Mouse (Mus musculus) liver, adult 2 months (tissue): ENCODE measurements at regions not wholly inside any gene's neighbourhood (a gene's known extent, or its start where the extent isn't known, plus 50 kb on each side); places are given as distances from the start of the nearest gene placed in this dataset.

Experiments
- DNase-seq: peaks from one replicate; pipeline ENCODE4 v3.0.0-alpha.2; 2011; ENCODE audit warnings: low read depth, low spot score; ENCODE audit errors: extremely low read depth
- H3K27ac ChIP-seq: fragments of 200-500 bp; replicated peaks from 2 replicates; pipeline ENCODE4 v1.5.1; 2012; ENCODE audit warnings: low read depth, mild to moderate bottlenecking, control low read depth, inconsistent platforms, low read length; ENCODE audit not compliant: insufficient read depth
- H3K27me3 ChIP-seq: fragments of 200-500 bp; 2 replicates; pipeline ENCODE4 v1.6.1; 2012; ENCODE audit warnings: mild to moderate bottlenecking, moderate library complexity, low read length, inconsistent platforms; ENCODE audit not compliant: control insufficient read depth, insufficient read depth
- H3K36me3 ChIP-seq: fragments of 200-500 bp; 2 replicates; pipeline ENCODE4 v1.6.1; 2012; ENCODE audit warnings: low read length, inconsistent platforms; ENCODE audit not compliant: control insufficient read depth, insufficient read depth
- H3K4me1 ChIP-seq: fragments of 200-500 bp; 2 replicates; pipeline ENCODE4 v1.6.1; 2011; ENCODE audit warnings: low read length; ENCODE audit not compliant: control insufficient read depth, insufficient read depth
- H3K4me3 ChIP-seq: fragments of 200-500 bp; 2 replicates; pipeline ENCODE4 v1.5.1; 2011; ENCODE audit warnings: low read depth, mild to moderate bottlenecking, control low read depth, low read length, moderate library complexity; ENCODE audit not compliant: insufficient read depth
- H3K79me2 ChIP-seq: fragments of 200-500 bp; 2 replicates; pipeline ENCODE4 v1.6.1; 2012; ENCODE audit warnings: inconsistent platforms, mild to moderate bottlenecking, low read length, moderate library complexity; ENCODE audit not compliant: control insufficient read depth, insufficient read depth
- H3K9ac ChIP-seq: fragments of 200-500 bp; 2 replicates; pipeline ENCODE4 v1.6.1; 2012; ENCODE audit warnings: low read depth, mild to moderate bottlenecking, control low read depth, inconsistent platforms, low read length
- CTCF ChIP-seq: fragments of 200-500 bp; IDR thresholded peaks from 2 replicates; pipeline ENCODE4 v1.5.1; 2011; ENCODE audit warnings: low read depth, low read length, control low read depth
- POLR2A ChIP-seq: fragments of 200-500 bp; IDR thresholded peaks from 2 replicates; pipeline ENCODE4 v1.6.1; 2011; ENCODE audit warnings: low read length, control low read depth; ENCODE audit not compliant: insufficient read depth; ENCODE audit errors: extremely low read depth
- WGBS: fragments of 180-500 bp; shearing (Covaris S2); methylation state at CpG from one replicate; pipeline ENCODE4 v1.1.7; 2018; 5-methylcytosine and 5-hydroxymethylcytosine counted together

DNA sequence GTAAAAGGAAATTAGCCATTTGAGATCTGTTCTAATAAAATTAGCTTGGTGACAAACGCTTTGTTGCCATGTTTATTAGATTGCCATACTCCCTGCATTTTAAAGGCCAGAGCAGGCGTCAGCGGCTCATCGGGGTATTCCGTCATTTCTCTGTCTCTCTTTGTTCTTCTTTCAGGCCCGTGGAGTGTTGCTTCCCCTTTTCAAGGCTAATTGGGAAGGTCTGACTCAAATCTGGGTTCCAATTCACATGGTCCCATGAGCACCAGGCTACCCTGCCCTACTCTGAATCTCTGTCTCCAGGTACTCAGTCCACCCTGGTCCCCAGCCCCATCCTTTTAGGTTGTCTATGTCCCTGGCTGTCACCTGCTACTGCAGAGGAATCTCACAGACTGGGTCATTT is 138.2 kb upstream of the 4931429L15Rik start:
- Histone ChIP-seq H3K27ac (no peak overlapping the region), H3K9ac (no peak overlapping the region), H3K79me2 (no peaks in the 10 kb centered on the region), H3K27me3 (no peaks in the 10 kb centered on the region), H3K36me3 (no peaks in the 10 kb centered on the region), H3K4me3 (no peak overlapping the region), H3K4me1 (no peaks in the 10 kb centered on the region)
- DNase-seq: no peak
- 83% methylated on average over 6 of the region's 6 CpGs for WGBS
- TF ChIP-seq POLR2A (no peak), CTCF (no peak)

GRCm38 (mm10) chr9:46454807-46455610 is 135.2 kb upstream of the 4931429L15Rik start:
- no peak for TF ChIP-seq POLR2A
- TF ChIP-seq CTCF: no peak

DNA sequence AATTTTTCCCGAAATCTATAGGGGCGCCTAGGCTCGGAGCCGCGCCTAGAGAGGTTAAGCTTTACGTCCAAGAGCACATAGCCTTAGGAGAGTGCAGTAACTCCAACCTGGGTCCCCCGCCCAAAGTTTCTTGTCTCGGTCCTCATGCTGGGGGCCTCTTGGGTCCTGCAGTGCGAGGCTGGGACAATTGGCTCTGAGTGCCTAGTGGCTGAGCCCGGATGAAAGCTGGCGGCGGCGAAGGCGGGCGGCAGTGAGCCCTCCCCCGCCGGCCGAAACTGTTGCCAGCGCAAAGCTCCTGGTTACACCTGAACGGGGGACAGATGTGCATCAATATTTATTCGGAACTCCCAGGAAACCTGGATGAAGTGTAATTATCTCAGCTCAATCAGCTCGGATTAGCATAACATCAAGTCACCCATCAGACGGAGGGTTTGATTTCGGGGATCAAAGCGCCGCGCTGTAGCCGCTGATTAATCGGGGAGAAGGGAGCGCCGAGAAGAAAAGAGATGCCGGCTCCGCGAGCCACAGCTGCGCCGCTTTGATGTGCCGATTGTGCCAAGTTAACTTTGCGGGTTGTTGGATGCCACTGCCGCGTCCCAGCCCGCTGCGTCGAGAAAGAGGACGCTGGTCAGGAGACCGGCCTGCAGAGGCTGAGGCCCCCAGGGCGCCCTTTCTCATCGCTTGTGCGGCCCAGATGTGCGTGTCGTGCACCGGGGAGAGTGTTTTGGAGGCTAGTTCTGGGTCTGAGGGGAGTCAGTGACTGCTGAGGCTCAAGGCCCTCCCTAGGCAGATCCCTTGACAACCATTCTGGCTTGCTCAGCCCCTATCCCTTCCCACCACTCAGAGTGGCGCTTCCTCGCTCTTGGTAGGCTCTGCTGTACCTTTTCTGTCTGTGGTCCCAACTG is 123.7 kb upstream of the 4931429L15Rik start:
- 7% methylated on average over 53 of the region's 53 CpGs for WGBS
- Histone ChIP-seq H3K27me3 (no peaks in the 10 kb centered on the region), H3K27ac (no peak overlapping the region), H3K79me2 (no peaks in the 10 kb centered on the region), H3K4me1 (no peaks in the 10 kb centered on the region), H3K9ac (no peak overlapping the region), H3K4me3 (no peak overlapping the region), H3K36me3 (no peaks in the 10 kb centered on the region)
- DNase-seq: no peak
- TF ChIP-seq POLR2A: no peak

More at GRCm38 (mm10) chr9:46454807-46455610, 135.2 kb upstream of the 4931429L15Rik start:
- Histone ChIP-seq H3K27me3 (no peaks in the 10 kb centered on the region), H3K79me2 (no peaks in the 10 kb centered on the region), H3K27ac (no peak overlapping the region), H3K9ac (no peak overlapping the region), H3K4me1 (no peaks in the 10 kb centered on the region), H3K4me3 (no peak overlapping the region), H3K36me3 (no peaks in the 10 kb centered on the region)
- 89% methylated on average over 7 of the region's 7 CpGs for WGBS
- no peak for DNase-seq

GRCm38 (mm10) chr9:46442739-46443181 is 123.0 kb upstream of the 4931429L15Rik start:
- no peaks in the 10 kb centered on the region for H3K27me3 ChIP-seq
- no peak overlapping the region for H3K9ac ChIP-seq
- WGBS: 12% methylated on average over 19 of the region's 19 CpGs
- TF ChIP-seq POLR2A: no peak
- TF ChIP-seq CTCF: no peak
- H3K4me1 ChIP-seq: no peaks in the 10 kb centered on the region
- DNase-seq: no peak
- no peak overlapping the region for H3K27ac ChIP-seq
- no peak overlapping the region for H3K4me3 ChIP-seq
- H3K36me3 ChIP-seq: no peaks in the 10 kb centered on the region
- no peaks in the 10 kb centered on the region for H3K79me2 ChIP-seq

DNA sequence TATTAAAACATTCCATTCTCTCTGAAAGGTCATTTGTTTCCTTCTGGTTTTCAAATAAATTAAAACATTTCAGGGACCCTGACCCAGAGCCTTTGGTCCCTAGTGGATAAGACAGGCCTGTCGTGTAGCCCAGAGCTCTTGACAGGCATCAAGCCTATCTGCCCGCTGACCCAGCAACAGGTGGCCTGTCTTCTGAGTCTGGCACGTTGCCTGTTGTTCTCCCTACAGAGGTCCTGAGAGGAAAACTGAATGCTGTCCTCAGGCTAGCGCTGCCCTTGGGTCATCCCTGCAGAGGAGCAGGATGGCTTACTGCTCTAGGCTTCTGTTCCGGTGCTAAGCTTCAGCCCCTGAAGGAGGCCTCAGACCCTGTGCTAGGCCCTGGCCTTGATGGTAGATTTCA is 120.4 kb upstream of the 4931429L15Rik start:
- H3K27me3 ChIP-seq: no peaks in the 10 kb centered on the region
- H3K36me3 ChIP-seq: no peaks in the 10 kb centered on the region
- no peak overlapping the region for H3K9ac ChIP-seq
- no peaks in the 10 kb centered on the region for H3K79me2 ChIP-seq
- H3K27ac ChIP-seq: no peak overlapping the region
- 81% methylated on average over 5 of the region's 5 CpGs for WGBS
- no peaks in the 10 kb centered on the region for H3K4me1 ChIP-seq
- H3K4me3 ChIP-seq: no peak overlapping the region
- no peak for DNase-seq
- no peak for TF ChIP-seq POLR2A
- TF ChIP-seq CTCF: no peak

GRCm38 (mm10) chr9:46434700-46435099 is 114.9 kb upstream of the 4931429L15Rik start:
- no peak for DNase-seq
- H3K4me3 ChIP-seq: no peak overlapping the region
- H3K27me3 ChIP-seq: no peaks in the 10 kb centered on the region
- no peaks in the 10 kb centered on the region for H3K79me2 ChIP-seq
- WGBS: 63% methylated on average over 3 of the region's 3 CpGs
- H3K9ac ChIP-seq: no peak overlapping the region
- TF ChIP-seq CTCF (no peak), POLR2A (no peak)
- no peaks in the 10 kb centered on the region for H3K36me3 ChIP-seq
- no peaks in the 10 kb centered on the region for H3K4me1 ChIP-seq
- no peak overlapping the region for H3K27ac ChIP-seq
